Mouse (Mus musculus) kidney, embryonic 16.5 days (tissue): ENCODE measurements at regions not wholly inside any gene's neighbourhood (a gene's known extent, or its start where the extent isn't known, plus 50 kb on each side); places are given as distances from the start of the nearest gene placed in this dataset.

Source experiments
- ATAC-seq: fragments of 200-750 bp; cut with Nextera tagmentation; 2 replicates; pipeline ENCODE4 v1.8.0; 2017; ENCODE audit warnings: moderate TSS enrichment; ENCODE audit not compliant: low FRiP score, low TSS enrichment
- H3K27ac ChIP-seq: fragments of 300-500 bp; sonication (generic); 2 replicates; pipeline ENCODE4 v1.5.1; 2014; ENCODE audit warnings: low read length
- H3K27me3 ChIP-seq: fragments of 300-500 bp; sonication (generic); 2 replicates; pipeline ENCODE4 v1.6.1; 2014; ENCODE audit warnings: low read length, control low read depth, mixed read lengths; ENCODE audit not compliant: insufficient read depth
- H3K36me3 ChIP-seq: fragments of 300-500 bp; sonication (generic); 2 replicates; pipeline ENCODE4 v1.6.1; 2014; ENCODE audit warnings: low read length, control low read depth, mixed read lengths; ENCODE audit not compliant: insufficient read depth
- H3K4me1 ChIP-seq: fragments of 300-500 bp; sonication (generic); 2 replicates; pipeline ENCODE4 v1.6.1; 2014; ENCODE audit warnings: low read length, control low read depth, mixed read lengths; ENCODE audit not compliant: insufficient read depth
- H3K4me2 ChIP-seq: fragments of 300-500 bp; sonication (generic); replicated peaks from 2 replicates; pipeline ENCODE4 v1.6.1; 2014; ENCODE audit warnings: low read depth, low read length
- H3K4me3 ChIP-seq: fragments of 300-500 bp; sonication (generic); 2 replicates; pipeline ENCODE4 v1.5.1; 2014; ENCODE audit warnings: mild to moderate bottlenecking, low read length
- H3K9ac ChIP-seq: fragments of 300-500 bp; sonication (generic); replicated peaks from 2 replicates; pipeline ENCODE4 v1.6.1; 2014; ENCODE audit warnings: low read length
- H3K9me3 ChIP-seq: fragments of 300-500 bp; sonication (generic); 2 replicates; pipeline ENCODE4 v1.6.1; 2016; ENCODE audit warnings: low read length, control low read depth
- WGBS: fragments of 180-500 bp; shearing (Covaris S2); extraction: QIAGEN DNeasy Blood & Tissue Kit; methylation state at CpG from one replicate; pipeline ENCODE4 v1.1.7; 2014; 5-methylcytosine and 5-hydroxymethylcytosine counted together

DNA sequence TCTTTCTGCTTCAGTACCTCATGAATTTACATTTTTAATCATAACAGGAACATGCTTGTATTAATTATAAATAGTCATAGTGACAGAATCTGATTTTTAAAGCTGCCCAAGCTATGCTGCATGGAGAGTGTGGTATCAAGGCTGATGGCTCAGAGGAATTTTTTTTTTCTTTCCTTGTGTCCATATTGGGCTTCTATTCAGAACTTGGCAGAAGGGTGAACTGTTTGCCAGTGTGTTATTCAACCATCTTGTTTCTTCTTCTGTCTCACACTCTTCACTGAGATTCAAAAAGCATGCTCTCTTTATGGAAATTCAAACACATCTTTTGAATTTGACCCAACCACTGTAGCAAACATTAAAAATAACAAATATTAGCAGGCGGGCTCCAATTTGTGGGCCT lies 137.6 kb upstream of the Lsm8 start:
- no peaks in the 10 kb centered on the region for H3K4me1 ChIP-seq
- H3K9ac ChIP-seq: no peak overlapping the region
- 87% methylated on average over 1 of the region's 1 CpGs for WGBS
- no peaks in the 10 kb centered on the region for H3K27me3 ChIP-seq
- H3K4me2 ChIP-seq: no peak overlapping the region
- H3K36me3 ChIP-seq: no peaks in the 10 kb centered on the region
- H3K4me3 ChIP-seq: no peak overlapping the region
- no peaks in the 10 kb centered on the region for H3K9me3 ChIP-seq
- no peak overlapping the region for H3K27ac ChIP-seq
- ATAC-seq: no peak

DNA sequence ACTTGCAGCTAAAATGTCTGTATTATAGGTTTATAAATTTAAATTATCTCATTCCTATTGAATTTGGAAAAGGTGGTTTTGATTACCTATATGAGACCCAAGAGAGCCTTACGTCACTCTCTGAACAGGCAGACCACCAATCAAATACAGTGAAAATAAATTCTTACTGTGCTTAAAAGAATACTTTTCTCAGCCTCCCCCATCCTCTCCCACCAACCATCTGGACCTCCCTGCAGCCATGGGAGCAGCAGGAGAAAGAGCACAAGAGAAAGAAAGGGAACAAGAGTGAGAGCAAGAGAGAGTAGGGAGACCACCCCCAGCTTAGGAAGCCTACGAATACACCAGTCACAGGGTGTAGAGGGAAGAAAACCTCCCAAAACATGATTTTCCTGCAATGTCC lies 99.5 kb upstream of the Lsm8 start:
- H3K27me3 ChIP-seq: no peaks in the 10 kb centered on the region
- no peak overlapping the region for H3K27ac ChIP-seq
- no peak overlapping the region for H3K4me3 ChIP-seq
- H3K9me3 ChIP-seq: 0 out of 2 replicates have a peak, but pooled peaks cover 4% of the 10 kb centered on the region
- no peaks in the 10 kb centered on the region for H3K36me3 ChIP-seq
- ATAC-seq: no peak
- H3K4me2 ChIP-seq: no peak overlapping the region
- WGBS: 75% methylated on average over 2 of the region's 2 CpGs
- H3K9ac ChIP-seq: no peak overlapping the region
- no peaks in the 10 kb centered on the region for H3K4me1 ChIP-seq

DNA sequence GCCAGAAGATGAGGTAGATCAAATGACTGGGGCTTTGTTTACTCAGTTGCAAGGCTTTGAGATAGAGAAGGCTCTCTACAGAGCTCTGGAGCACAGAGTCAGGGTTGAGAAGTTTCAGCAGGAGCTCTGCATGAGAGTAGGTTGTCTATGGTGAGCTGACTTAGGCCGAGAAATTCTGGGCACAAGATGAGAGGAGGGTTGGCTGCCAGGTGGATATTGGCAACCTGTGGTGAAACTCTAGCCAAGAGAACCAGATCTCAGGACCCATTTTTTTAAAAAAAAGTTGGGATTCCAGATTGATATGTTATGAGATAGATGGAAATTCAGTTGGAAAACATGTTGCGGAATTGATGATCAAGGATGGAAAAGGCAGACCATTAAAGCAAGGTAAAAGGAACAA lies 83.8 kb upstream of the Lsm8 start:
- Histone ChIP-seq H3K9me3 (no peaks in the 10 kb centered on the region), H3K4me3 (no peak overlapping the region), H3K4me2 (no peak overlapping the region), H3K27ac (no peak overlapping the region), H3K27me3 (no peaks in the 10 kb centered on the region), H3K36me3 (no peaks in the 10 kb centered on the region), H3K9ac (no peak overlapping the region), H3K4me1 (no peaks in the 10 kb centered on the region)
- no peak for ATAC-seq
- 85% methylated on average over 2 of the region's 2 CpGs for WGBS

DNA sequence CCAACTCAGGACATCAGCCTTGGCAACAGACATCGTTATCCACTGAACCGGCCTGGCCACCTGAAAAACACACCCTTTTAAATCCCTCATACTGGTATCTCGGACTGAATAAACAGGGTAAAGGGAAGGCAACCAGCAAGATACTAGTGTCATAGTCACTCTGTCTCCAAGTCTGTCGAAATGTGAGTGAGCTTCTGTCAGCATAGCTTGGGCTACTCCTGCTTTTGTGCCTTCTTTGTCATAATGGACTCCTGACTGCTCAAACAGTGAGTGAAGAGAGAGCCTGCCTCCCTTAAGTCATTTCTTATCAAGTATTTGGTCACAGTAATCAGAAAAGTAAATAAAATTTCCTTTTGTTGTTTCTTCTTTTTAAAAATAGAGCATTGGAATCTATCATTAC lies 53.0 kb upstream of the Lsm8 start:
- Histone ChIP-seq H3K9me3 (no peaks in the 10 kb centered on the region), H3K9ac (no peak overlapping the region), H3K4me2 (no peak overlapping the region), H3K4me3 (no peak overlapping the region), H3K36me3 (no peaks in the 10 kb centered on the region), H3K27me3 (no peaks in the 10 kb centered on the region), H3K27ac (no peak overlapping the region), H3K4me1 (no peaks in the 10 kb centered on the region)
- WGBS: 90% methylated on average over 4 of the region's 4 CpGs
- no peak for ATAC-seq

DNA sequence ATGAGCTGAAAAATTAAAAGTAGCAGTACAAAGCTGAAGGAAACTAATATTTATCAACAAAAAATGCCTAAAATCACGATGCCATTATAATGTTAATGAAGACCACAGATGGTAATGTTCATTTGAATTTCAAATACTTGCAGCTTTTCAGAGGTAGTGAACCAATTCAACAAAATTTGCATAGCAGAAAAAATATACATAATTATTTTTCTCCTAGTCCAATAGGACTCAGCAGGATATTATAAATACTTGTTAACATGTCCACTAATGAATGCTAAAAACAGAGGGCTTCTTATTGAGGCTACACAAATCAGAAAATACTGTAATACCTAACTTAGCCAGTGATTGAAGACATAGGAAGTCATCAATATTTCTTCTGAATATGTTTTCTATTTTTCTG lies 52.5 kb upstream of the Lsm8 start:
- no peak overlapping the region for H3K4me2 ChIP-seq
- no peaks in the 10 kb centered on the region for H3K4me1 ChIP-seq
- ATAC-seq: no peak
- WGBS: 71% methylated on average over 1 of the region's 1 CpGs
- H3K9ac ChIP-seq: no peak overlapping the region
- H3K27me3 ChIP-seq: no peaks in the 10 kb centered on the region
- H3K36me3 ChIP-seq: no peaks in the 10 kb centered on the region
- no peaks in the 10 kb centered on the region for H3K9me3 ChIP-seq
- H3K4me3 ChIP-seq: no peak overlapping the region
- H3K27ac ChIP-seq: no peak overlapping the region

DNA sequence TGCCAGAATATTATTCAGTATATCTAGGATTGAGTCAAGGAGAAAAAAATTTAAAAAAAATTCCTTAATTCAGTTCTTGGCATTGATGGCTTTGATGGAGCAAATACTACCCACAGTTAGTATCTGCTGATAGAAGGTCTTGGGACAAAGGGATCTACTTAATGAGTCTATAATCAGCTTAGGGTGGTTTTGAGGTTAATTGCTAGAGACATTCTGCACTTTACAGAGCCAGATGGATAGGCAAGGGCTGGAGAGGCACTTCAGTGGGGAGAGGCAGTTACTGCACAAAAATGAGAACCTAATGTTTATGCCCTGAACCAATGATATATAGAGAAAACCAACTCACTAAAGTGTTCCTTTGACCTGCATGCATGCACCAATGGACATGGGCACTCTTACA lies 51.8 kb upstream of the Lsm8 start:
- Histone ChIP-seq H3K36me3 (no peaks in the 10 kb centered on the region), H3K27me3 (no peaks in the 10 kb centered on the region), H3K4me1 (no peaks in the 10 kb centered on the region), H3K4me2 (no peak overlapping the region), H3K9me3 (no peaks in the 10 kb centered on the region), H3K9ac (no peak overlapping the region), H3K27ac (no peak overlapping the region), H3K4me3 (no peak overlapping the region)
- ATAC-seq: no peak
